Mouse (Mus musculus) CD4-positive, CD25-positive, alpha-beta regulatory T cell, adult 4 months (primary cell): Measurements from ENCODE around the gene Sez6l. TPM values are rescaled to one million over a fixed set of nuclear protein-coding genes. Genes with fewer than 3 reads are reported as not detected.
A peak's percentile ranks its signal among the peaks of the same experiment; 100 is the strongest.

Experiments
- ATAC-seq: one replicate; pipeline ENCODE4 v1.8.0; 2017
- polyA plus RNA-seq, 2 experiments: library from polyadenylated mRNA; unstranded; fragments of 100-300 nt; shearing (Covaris generic); gene quantifications; one replicate each; pipeline ENCODE4 v1.2.1; 2017

Gene Sez6l
- polyA plus RNA-seq, 2 experiments from 2014 or later, result not detected

- ATAC-seq, result peak; percentile 79
These were observed 192.0 kb downstream of the Sez6l start for GRCm38 (mm10) chr5:112384805-112385472.

GRCm38 (mm10) chr5:112382641-112383330 is 194.2 kb downstream of the Sez6l start:
- ATAC-seq, result no peak

GRCm38 (mm10) chr5:112382042-112382441 is 194.9 kb downstream of the Sez6l start:
- ATAC-seq, result no peak

DNA sequence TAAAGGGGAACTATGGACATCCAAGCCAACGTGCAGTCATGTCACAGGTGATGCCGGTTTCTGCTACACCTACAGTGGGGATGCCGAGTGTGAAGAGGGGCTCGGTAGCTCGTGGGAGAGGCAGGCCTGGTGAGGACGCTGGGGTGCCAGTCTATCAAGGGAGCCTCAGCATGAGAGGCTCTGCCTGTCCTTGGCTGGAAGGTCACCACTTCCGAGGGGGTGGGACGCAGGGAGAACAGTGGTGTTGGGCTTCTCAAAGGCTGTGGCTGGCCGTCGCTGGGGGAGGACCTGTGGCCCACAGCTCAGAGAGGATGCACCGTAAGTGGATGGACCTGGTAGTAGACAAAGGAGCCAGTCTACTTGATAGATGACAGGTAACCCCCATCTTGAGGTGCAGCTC is 195.8 kb downstream of the Sez6l start:
- no peak for ATAC-seq

- ATAC-seq, result no peak
These were observed 198.3 kb downstream of the Sez6l start for GRCm38 (mm10) chr5:112378716-112379115.

DNA sequence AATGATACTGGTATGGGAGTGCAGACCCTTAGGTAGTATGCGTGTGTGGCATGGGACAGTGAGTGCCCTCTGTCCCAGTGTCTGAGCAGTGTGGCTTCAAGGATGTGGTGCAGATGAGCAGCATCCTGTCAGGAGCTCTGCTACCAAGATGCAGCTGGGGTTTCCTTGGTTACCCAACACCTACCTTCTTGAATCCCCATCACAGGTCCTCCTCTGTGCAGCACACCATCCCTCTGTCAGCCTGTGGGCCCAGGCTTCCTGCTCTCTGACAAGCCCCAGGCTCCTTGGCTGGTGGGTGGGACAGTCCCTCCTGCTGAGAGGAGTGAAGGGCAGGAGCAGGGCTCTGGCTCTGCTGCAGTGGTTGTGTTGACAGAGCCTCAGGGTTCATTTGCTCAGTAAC is 199.6 kb downstream of the Sez6l start:
- no peak for ATAC-seq

- ATAC-seq, result no peak
These were observed 200.9 kb downstream of the Sez6l start for GRCm38 (mm10) chr5:112376111-112376510.

- no peak for ATAC-seq
These were observed 205.1 kb downstream of the Sez6l start for GRCm38 (mm10) chr5:112371933-112372332.

DNA sequence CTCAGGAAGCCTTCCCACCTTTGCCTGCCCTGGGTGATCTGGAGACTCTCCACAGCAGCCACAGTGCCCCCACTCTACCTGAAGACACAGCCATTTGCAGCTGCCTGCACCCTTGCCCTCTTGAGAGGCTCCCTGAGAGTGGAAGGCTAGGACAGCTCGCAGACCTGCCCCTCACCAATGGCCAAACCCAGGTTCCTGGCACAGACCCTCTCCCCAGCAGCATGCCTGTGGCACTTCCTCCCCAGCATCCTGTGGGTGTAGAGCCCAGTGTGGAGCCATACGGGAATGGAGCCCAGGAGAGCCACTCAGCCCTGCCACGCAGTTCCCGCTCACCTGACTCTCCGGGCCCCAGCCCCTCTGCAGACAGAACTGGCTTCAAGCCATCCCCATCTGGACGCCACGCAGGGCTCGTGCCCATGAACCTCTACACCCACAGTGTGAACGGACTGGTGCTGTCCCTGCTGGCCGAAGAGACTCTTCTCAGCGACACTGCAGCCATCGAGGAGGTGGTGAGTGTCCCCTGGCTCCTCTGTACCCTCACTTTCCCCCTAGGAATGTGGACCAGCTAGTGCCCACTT is 206.7 kb downstream of the Sez6l start:
- no peak for ATAC-seq

DNA sequence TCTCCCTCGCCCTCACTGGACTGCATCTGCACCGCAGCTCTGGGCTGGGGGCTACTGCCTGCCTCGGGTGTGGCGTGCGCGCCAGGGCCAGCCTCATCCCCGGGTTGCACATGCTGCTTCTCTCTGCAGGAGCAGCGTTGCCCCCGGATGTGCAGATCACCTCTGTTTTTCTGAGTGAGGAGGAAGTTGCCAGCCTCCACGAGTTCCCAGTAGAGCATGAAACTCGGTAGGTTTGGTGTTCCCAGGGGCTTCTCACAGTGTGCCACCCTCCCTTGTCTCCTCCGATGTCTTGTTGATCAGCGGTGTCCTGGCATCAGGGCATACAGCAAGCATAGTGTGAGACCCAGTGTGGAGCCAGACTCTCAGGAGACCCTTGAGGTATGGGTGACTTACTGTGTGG is 207.7 kb downstream of the Sez6l start:
- ATAC-seq, result no peak

Other genes with a start within 250 kb of the Sez6l start
- gene Srrd, start 234.1 kb downstream of the Sez6l start, polyA plus RNA-seq, result 1 to 10 TPM; 1.2 to 4.6 TPM
- gene Hps4, start 234.1 kb downstream of the Sez6l start, polyA plus RNA-seq, result 10 to 100 TPM; 14.5 to 16.7 TPM
- under 1 TPM in 1 of 2 experiments, not detected in 1; 0.28 TPM for gene Gm6583, start 221.2 kb downstream of the Sez6l start, polyA plus RNA-seq
- not detected for gene Asphd2, start 182.3 kb downstream of the Sez6l start, polyA plus RNA-seq
- gene Gm6588, start 127.8 kb downstream of the Sez6l start, polyA plus RNA-seq, result not detected